13 mouse cellular contexts compared by ENCODE assay signal in genomic region chr12:91765054-91765453, GRCm38 (mm10). TPM values are rescaled to one million over a fixed set of nuclear protein-coding genes. Genes with fewer than 3 reads are reported as not detected.
DNase-seq lines count a peak whose midpoint lies in the region; ATAC-seq and TF ChIP-seq lines count a peak whose summit lies in the region.
"Had no signal": no experiment of that assay in that cellular context is flagged by ENCODE, and none has a peak within 500 bp of the region (broad histone marks: within the 10 kb centered on the region; RNA-seq: fewer than 3 reads in every experiment).

No protein-coding gene starts in this region.

- peaks cover 37% of the 10 kb centered on the region for H3K4me1 ChIP-seq in heart, embryonic 10.5 days
- peaks cover 18 to 33% of the 10 kb centered on the region in 2 experiments for H3K4me1 ChIP-seq in CH12.LX (ENCODE audit: control insufficient read depth in 1 of 2, insufficient read depth in 2 of 2)

- no peaks in the 10 kb centered on the region for H3K36me3 ChIP-seq in heart, embryonic 10.5 days
- H3K36me3 ChIP-seq in CH12.LX (replicated peaks in 1 of 2; ENCODE audit: control insufficient read depth in 1 of 2, insufficient read depth in 1 of 2, low read length in 1 of 2): no peaks in the 10 kb centered on the region
- H3K36me3 ChIP-seq: limb, embryonic 15.5 days; stomach, embryonic 15.5 days had no signal

- peak; percentile 48 for DNase-seq in heart, embryonic 10.5 days (ENCODE audit: low spot score)
- no peak for DNase-seq in heart, adult 9 months (ENCODE audit: low spot score in 2 of 2)
- no peak for DNase-seq in CH12.LX (ENCODE audit: extremely low read depth)
- DNase-seq in lung, postnatal 36 days: peak; percentile 62
- DNase-seq in retina, postnatal 1 day: no peak
- no peak for DNase-seq in testis, postnatal 14 days (ENCODE audit: low spot score)
- no peak for DNase-seq in left cerebral cortex, postnatal 14 days (ENCODE audit: low spot score in 2 of 2)
- DNase-seq: cerebellum, adult 11-12 months; gastrocnemius, postnatal 25 days had no signal

- H3K9me3 ChIP-seq in heart, embryonic 10.5 days: no peaks in the 10 kb centered on the region
- H3K9me3 ChIP-seq in CH12.LX (replicated peaks; ENCODE audit: low read length): peaks cover 6% of the 10 kb centered on the region
- H3K9me3 ChIP-seq: limb, embryonic 15.5 days; stomach, embryonic 15.5 days had no signal

- no peak overlapping the region for H3K27ac ChIP-seq in heart, embryonic 10.5 days
- H3K27ac ChIP-seq in CH12.LX (ENCODE audit: insufficient read depth, low read depth): no peak overlapping the region
- H3K27ac ChIP-seq: limb, embryonic 15.5 days; stomach, embryonic 15.5 days had no signal

- peaks cover 36% of the 10 kb centered on the region for H3K27me3 ChIP-seq in heart, embryonic 10.5 days (ENCODE audit: insufficient read depth, poor library complexity, severe bottlenecking)
- peaks cover 72% of the 10 kb centered on the region for H3K27me3 ChIP-seq in CH12.LX (replicated peaks)
- H3K27me3 ChIP-seq: limb, embryonic 15.5 days; stomach, embryonic 15.5 days had no signal

- intact Hi-C loops in left cerebral cortex, postnatal 14 days (cut with DNase I): no loop called here

- TF ChIP-seq EP300 in CH12.LX (IDR thresholded peaks at IDR 0.05; ENCODE audit: low read length): no peak

- H3K79me2 ChIP-seq in CH12.LX (replicated peaks; ENCODE audit: control insufficient read depth, extremely low read depth, insufficient read depth, poor library complexity, severe bottlenecking): no peaks in the 10 kb centered on the region

- peak overlapping the region; percentile 82 for H3K4me2 ChIP-seq in CH12.LX (ENCODE audit: insufficient read depth, low read depth, poor library complexity, severe bottlenecking)
- H3K4me2 ChIP-seq: limb, embryonic 15.5 days; stomach, embryonic 15.5 days had no signal

- H3K4me3 ChIP-seq in heart, embryonic 10.5 days: no peak overlapping the region
- H3K4me3 ChIP-seq in CH12.LX (replicated peaks in 1 of 3; ENCODE audit: low read depth in 2 of 3, low read length in 2 of 3, poor library complexity in 1 of 3): peak overlapping the region in 1 of 3 experiments; percentile 10
- H3K4me3 ChIP-seq: limb, embryonic 15.5 days; myocyte; stomach, embryonic 15.5 days had no signal

- peak; percentile 5 to 14; a peak in 1 of 4 replicates for ATAC-seq in hematopoietic stem cell, adult 5-6 weeks (replicated peaks in 1 of 2; ENCODE audit: insufficient read depth in 1 of 2, low FRiP score in 2 of 2, low TSS enrichment in 1 of 2, low read depth in 1 of 2, poor library complexity in 2 of 2, severe bottlenecking in 2 of 2)

- no peak overlapping the region for H3K9ac ChIP-seq in CH12.LX (ENCODE audit: insufficient read depth, low read depth)
- H3K9ac ChIP-seq: limb, embryonic 15.5 days; stomach, embryonic 15.5 days had no signal

- TF ChIP-seq RAD21 in CH12.LX (IDR thresholded peaks at IDR 0.05; ENCODE audit: low read depth, low read length): no peak

- 23% methylated on average over 2 of the region's 2 CpGs for WGBS in heart, embryonic 10.5 days

- TF ChIP-seq POLR2A in CH12.LX (IDR thresholded peaks at IDR 0.05; ENCODE audit: low read depth, low read length): no peak

- no peak for TF ChIP-seq CTCF in CH12.LX (conservative IDR thresholded peaks at IDR 0.05 in 1 of 2, IDR thresholded peaks at IDR 0.05 in 1 of 2; ENCODE audit: low read depth in 2 of 2, low read length in 2 of 2)

- dilution Hi-C loops in CH12.LX (cut with MboI; ENCODE audit: extremely low pct_ligation_motif_present, extremely low pct_unique_long_range_greater_than_20kb, low sequenced_read_pairs): no loop called here

- in situ Hi-C loops in CH12.LX (cut with MboI; ENCODE audit: low pct_ligation_motif_present, low pct_unique_long_range_greater_than_20kb, low sequenced_read_pairs): no loop called here

TF ChIP-seq in CH12.LX, 34 proteins besides CTCF, POLR2A, EP300 and RAD21:
- no peak for TF ChIP-seq TBP (conservative IDR thresholded peaks at IDR 0.05; ENCODE audit: low read depth, low read length)
- no peak for TF ChIP-seq NRF1 (IDR thresholded peaks at IDR 0.05; ENCODE audit: low read depth, low read length)
- TF ChIP-seq TCF12 (IDR thresholded peaks at IDR 0.05; ENCODE audit: low read depth, low read length): no peak
- no peak for TF ChIP-seq BHLHE40 (IDR thresholded peaks at IDR 0.05; ENCODE audit: low read depth, low read length)
- no peak for TF ChIP-seq JUN (IDR thresholded peaks at IDR 0.05; ENCODE audit: insufficient read depth, low read depth, low read length)
- TF ChIP-seq HCFC1 (IDR thresholded peaks at IDR 0.05; ENCODE audit: low read depth, low read length): no peak
- no peak for TF ChIP-seq SMC3 (IDR thresholded peaks at IDR 0.05; ENCODE audit: low read depth, low read length)
- no peak for TF ChIP-seq JUND (conservative IDR thresholded peaks at IDR 0.05; ENCODE audit: low read depth, low read length)
- TF ChIP-seq USF1 (IDR thresholded peaks at IDR 0.05; ENCODE audit: low read depth, low read length): no peak

RNA-seq across cellular contexts. Expression of gene Ston2, which starts 23.1 kb away (rescaled TPM):
- polyA plus RNA-seq in heart, embryonic 10.5 days (2016; fragmentation: Nextera tagmentation; extraction: Ambion mirVana): 4.8 and 8.6 TPM in 2 replicates
- total RNA-seq in CH12.LX (2012; rRNA removed): 0.29 and 0.34 TPM in 2 replicates
- total RNA-seq in CH12.LX (2014; rRNA removed): not detected in 2 replicates
- polyA plus RNA-seq in CH12.LX (2012; ENCODE audit: insufficient read length, low read depth): 0.21 TPM in 1 of 2 replicates, not detected in the other
- total RNA-seq in hematopoietic stem cell, adult 5-6 weeks (2017): 0.81 and 0.94 TPM in 2 replicates
- total RNA-seq in left cerebral cortex, postnatal 14 days (2021): 10 to 100 TPM; 16.7 to 17.6 TPM

Comparison
In these comparisons a context has a peak if more than half of its experiments do, and no peak if none do; other contexts are left out.
1. DNase-seq: peak in heart, embryonic 10.5 days (single experiment) and lung, postnatal 36 days (single experiment); none in heart, adult 9 months (0 of 2), CH12.LX (single experiment), retina, postnatal 1 day (single experiment), testis, postnatal 14 days (single experiment) and left cerebral cortex, postnatal 14 days (0 of 2).